Mouse (Mus musculus) bone marrow macrophage, adult 2 months (primary cell): ENCODE data around the gene Coq6.

Experiments
- CTCF ChIP-seq: IDR thresholded peaks from 2 replicates; pipeline ENCODE4 v1.5.1; 2012; ENCODE audit warnings: low read depth, mild to moderate bottlenecking, low read length, moderate library complexity
- POLR2A ChIP-seq: IDR thresholded peaks from 2 replicates; pipeline ENCODE4 v1.6.1; 2012; ENCODE audit warnings: mild to moderate bottlenecking, low read depth, low read length, borderline replicate concordance

GRCm38 (mm10) chr12:84399135-84399534, 37.7 kb downstream of the Coq6 start:
- TF ChIP-seq CTCF (no peak), POLR2A (no peak)
